Mouse (Mus musculus): Measurements from ENCODE around the gene Adgre5.

DNA sequence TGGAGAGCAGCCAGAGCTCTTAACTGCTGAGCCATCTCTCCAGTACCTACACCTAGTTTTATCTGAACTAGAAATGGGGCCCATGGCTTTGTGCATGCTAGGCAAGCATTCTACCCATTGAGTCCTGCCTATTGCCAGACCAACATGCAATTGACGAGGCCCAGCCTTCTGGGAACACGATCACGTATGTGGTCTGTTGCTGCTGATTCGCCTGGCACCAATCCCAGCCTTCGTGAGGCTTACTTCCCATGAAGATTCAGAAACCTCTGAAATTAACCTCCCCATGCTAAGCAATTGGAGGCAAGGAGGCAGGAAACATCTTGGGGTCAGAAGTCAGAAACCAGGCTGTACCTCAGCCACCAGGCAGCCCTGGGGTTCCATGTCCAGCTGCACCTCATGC is 60.5 kb downstream of the Adgre5 start:
- TF ChIP-seq CTCF (conservative IDR thresholded peaks at IDR 0.05; ENCODE audit: low read length) (no peak), NANOG (IDR thresholded peaks at IDR 0.05; ENCODE audit: borderline replicate concordance, low read length) (no peak)
